9 mouse cellular contexts compared by ENCODE assay signal in the genomic region with DNA sequence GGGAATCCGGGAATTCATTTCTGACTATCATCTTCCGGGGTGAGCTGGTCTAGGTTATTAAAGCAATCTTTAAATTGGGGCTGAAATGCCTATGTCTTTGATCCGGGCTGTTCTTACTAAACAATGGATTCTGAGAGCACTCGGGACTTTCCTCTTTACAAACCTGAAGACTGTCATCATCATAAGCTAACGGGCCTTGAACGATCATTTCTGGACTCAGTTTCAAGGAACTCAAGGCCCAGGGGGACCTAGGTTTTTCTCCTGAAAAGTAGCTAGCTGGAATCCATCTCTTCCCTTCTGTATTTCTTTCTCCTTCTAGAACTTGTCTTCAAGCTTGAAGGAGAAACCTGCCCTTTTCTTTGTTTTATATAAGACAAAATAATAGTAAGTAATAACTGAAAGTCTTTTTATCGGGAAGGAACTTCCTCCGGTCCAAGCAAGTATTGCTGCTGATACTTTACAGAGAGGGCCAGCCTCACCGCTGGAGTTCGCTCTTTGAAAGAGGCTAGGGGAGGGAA. TPM values are rescaled to one million over a fixed set of nuclear protein-coding genes. Genes with fewer than 3 reads are reported as not detected.
DNase-seq lines count a peak whose midpoint lies in the region; ATAC-seq and TF ChIP-seq lines count a peak whose summit lies in the region.
"Had no signal": no experiment of that assay in that cellular context is flagged by ENCODE, and none has a peak within 500 bp of the region (broad histone marks: within the 10 kb centered on the region; RNA-seq: fewer than 3 reads in every experiment).

No protein-coding gene starts in this region.

- H3K9ac ChIP-seq in liver, embryonic 11.5 days (ENCODE audit: low read depth, low read length) = peak overlapping the region; percentile 98
- H3K9ac ChIP-seq in stomach, embryonic 16.5 days (ENCODE audit: low read length) = peak overlapping the region; percentile 77

- 19% methylated on average over 10 of the region's 10 CpGs for WGBS in liver, embryonic 11.5 days
- WGBS in stomach, embryonic 16.5 days = 30% methylated on average over 10 of the region's 10 CpGs

- no peak for ATAC-seq in erythroblast, adult 5-6 weeks (replicated peaks; ENCODE audit: low FRiP score, poor library complexity, severe bottlenecking)
- no peak for ATAC-seq in liver, embryonic 11.5 days (replicated peaks; ENCODE audit: low FRiP score)
- ATAC-seq in stomach, embryonic 16.5 days (ENCODE audit: insufficient read depth, low FRiP score) = no peak

- no peak for TF ChIP-seq CTCF in testis, adult 2 months (IDR thresholded peaks at IDR 0.05; ENCODE audit: control insufficient read depth, insufficient read depth, insufficient replicate concordance, low read depth, low read length)

- H3K4me3 ChIP-seq in erythroblast, embryonic 14.5 days (replicated peaks) = peak overlapping the region; percentile 93
- peak overlapping the region; percentile 35 for H3K4me3 ChIP-seq in testis, adult 2 months (ENCODE audit: control insufficient read depth, low read depth, low read length)
- H3K4me3 ChIP-seq in liver, embryonic 11.5 days (ENCODE audit: low read depth, low read length) = peak overlapping the region; percentile 91
- peak overlapping the region; percentile 63 for H3K4me3 ChIP-seq in stomach, embryonic 16.5 days (replicated peaks; ENCODE audit: low read length)

- no peak for TF ChIP-seq POLR2A in testis, adult 2 months (IDR thresholded peaks at IDR 0.05; ENCODE audit: control insufficient read depth, low read depth, low read length)

- H3K36me3 ChIP-seq in erythroblast, embryonic 14.5 days (ENCODE audit: control insufficient read depth) = peaks cover 96% of the 10 kb centered on the region
- no peaks in the 10 kb centered on the region for H3K36me3 ChIP-seq in testis, adult 2 months (ENCODE audit: control insufficient read depth, insufficient read depth, low read length)
- peaks cover 10% of the 10 kb centered on the region for H3K36me3 ChIP-seq in liver, embryonic 11.5 days (ENCODE audit: control insufficient read depth, insufficient read depth, low read length)
- no peaks in the 10 kb centered on the region for H3K36me3 ChIP-seq in stomach, embryonic 16.5 days (ENCODE audit: control insufficient read depth, insufficient read depth, low read length)

- H3K9me3 ChIP-seq in erythroblast, embryonic 14.5 days (ENCODE audit: control insufficient read depth, low read length) = no peaks in the 10 kb centered on the region
- H3K9me3 ChIP-seq in liver, embryonic 11.5 days (ENCODE audit: control insufficient read depth, low read length) = no peaks in the 10 kb centered on the region
- no peaks in the 10 kb centered on the region for H3K9me3 ChIP-seq in stomach, embryonic 16.5 days (replicated peaks; ENCODE audit: control insufficient read depth, low read length)

- H3K27me3 ChIP-seq in erythroblast, embryonic 14.5 days (ENCODE audit: control insufficient read depth) = peaks cover 11% of the 10 kb centered on the region; the same call in 1 of the 2 replicates
- no peaks in the 10 kb centered on the region; the same call in 1 of the 2 replicates for H3K27me3 ChIP-seq in testis, adult 2 months (ENCODE audit: control insufficient read depth, insufficient read depth, low read length)
- H3K27me3 ChIP-seq in liver, embryonic 11.5 days (replicated peaks; ENCODE audit: control insufficient read depth, insufficient read depth, low read length) = peaks cover 3% of the 10 kb centered on the region; the same call in 1 of the 2 replicates
- H3K27me3 ChIP-seq in stomach, embryonic 16.5 days (ENCODE audit: control insufficient read depth, insufficient read depth, low read length) = peaks cover 25% of the 10 kb centered on the region

- H3K4me2 ChIP-seq in liver, embryonic 11.5 days = peak overlapping the region; percentile 83
- H3K4me2 ChIP-seq in stomach, embryonic 16.5 days (ENCODE audit: low read depth, low read length) = peak overlapping the region; percentile 97

- H3K4me1 ChIP-seq in erythroblast, embryonic 14.5 days (ENCODE audit: control insufficient read depth) = peaks cover 86% of the 10 kb centered on the region
- peaks cover 12% of the 10 kb centered on the region; the same call in 1 of the 2 replicates for H3K4me1 ChIP-seq in testis, adult 2 months (ENCODE audit: control insufficient read depth, insufficient read depth, low read length)
- peaks cover 31% of the 10 kb centered on the region for H3K4me1 ChIP-seq in liver, embryonic 11.5 days (replicated peaks; ENCODE audit: control insufficient read depth, insufficient read depth, low read length)
- 0 out of 2 replicates have a peak, but pooled peaks cover 11% of the 10 kb centered on the region for H3K4me1 ChIP-seq in stomach, embryonic 16.5 days (ENCODE audit: control insufficient read depth, insufficient read depth, low read length)

- DNase-seq in testis, postnatal 14 days (ENCODE audit: low spot score) = no peak
- DNase-seq in liver, embryonic 11.5 days (ENCODE audit: low spot score) = no peak
- no peak for DNase-seq in layer of hippocampus, adult 18-20 months (ENCODE audit: low spot score in 2 of 2)
- no peak for DNase-seq in cerebellum, adult 9-10 months

- H3K27ac ChIP-seq in testis, adult 2 months (ENCODE audit: control insufficient read depth, insufficient read depth, low read depth, low read length) = no peak overlapping the region
- H3K27ac ChIP-seq in liver, embryonic 11.5 days (ENCODE audit: low read depth, low read length) = peak overlapping the region; percentile 93
- peak overlapping the region; percentile 37 for H3K27ac ChIP-seq in stomach, embryonic 16.5 days (ENCODE audit: low read length)

RNA-seq across cellular contexts. Expression of a gene that starts 11.2 kb away (rescaled TPM):
- polyA plus RNA-seq in erythroblast, embryonic 14.5 days (2012) = 141 and 161 TPM in 2 replicates
- 827 TPM in 2 replicates for total RNA-seq in erythroblast, adult 5-6 weeks (2015; ENCODE audit: low replicate concordance)
- total RNA-seq in erythroblast, adult 5-6 weeks (2017; ENCODE audit: low replicate concordance) = 564 and 619 TPM in 2 replicates
- 4.7 and 5.9 TPM in 2 replicates for polyA plus RNA-seq in testis, adult 2 months (2012; rRNA removed)
- 185 and 191 TPM in 2 replicates for polyA plus RNA-seq in liver, embryonic 11.5 days (2014; fragmentation: Nextera tagmentation; extraction: Ambion mirVana)
- 14.7 and 17.6 TPM in 2 replicates for polyA plus RNA-seq in stomach, embryonic 16.5 days (2015; fragmentation: Nextera tagmentation; extraction: Ambion mirVana)
- 10 to 100 TPM; 19.0 to 19.8 TPM for total RNA-seq in layer of hippocampus, adult 18-20 months (2021)

RNA-seq across cellular contexts. Expression of a gene that starts 58.5 kb away (rescaled TPM):
- polyA plus RNA-seq in erythroblast, embryonic 14.5 days (2012) = 0.70 and 0.79 TPM in 2 replicates
- total RNA-seq in erythroblast, adult 5-6 weeks (2015; ENCODE audit: low replicate concordance) = 97.2 and 111 TPM in 2 replicates
- total RNA-seq in erythroblast, adult 5-6 weeks (2017; ENCODE audit: low replicate concordance) = 115 and 124 TPM in 2 replicates
- 20.7 and 27.4 TPM in 2 replicates for polyA plus RNA-seq in testis, adult 2 months (2012; rRNA removed)
- polyA plus RNA-seq in liver, embryonic 11.5 days (2014; fragmentation: Nextera tagmentation; extraction: Ambion mirVana) = 75.0 and 85.9 TPM in 2 replicates
- polyA plus RNA-seq in stomach, embryonic 16.5 days (2015; fragmentation: Nextera tagmentation; extraction: Ambion mirVana) = 64.2 and 65.7 TPM in 2 replicates
- total RNA-seq in layer of hippocampus, adult 18-20 months (2021) = 10 to 100 TPM; 43.3 to 46.4 TPM

RNA-seq across cellular contexts. Expression of a gene that starts 59.2 kb away (rescaled TPM):
- not detected in 2 replicates for polyA plus RNA-seq in erythroblast, embryonic 14.5 days (2012)
- total RNA-seq in erythroblast, adult 5-6 weeks (2015; ENCODE audit: low replicate concordance) = 6.1 and 10.4 TPM in 2 replicates
- total RNA-seq in erythroblast, adult 5-6 weeks (2017; ENCODE audit: low replicate concordance) = not detected in 2 replicates
- 50.4 and 58.4 TPM in 2 replicates for polyA plus RNA-seq in testis, adult 2 months (2012; rRNA removed)
- 3.2 and 3.5 TPM in 2 replicates for polyA plus RNA-seq in liver, embryonic 11.5 days (2014; fragmentation: Nextera tagmentation; extraction: Ambion mirVana)
- polyA plus RNA-seq in stomach, embryonic 16.5 days (2015; fragmentation: Nextera tagmentation; extraction: Ambion mirVana) = 2.0 and 2.2 TPM in 2 replicates
- total RNA-seq in layer of hippocampus, adult 18-20 months (2021) = not detected
- total RNA-seq: left cerebral cortex, adult 18-20 months had no signal

Comparison
In these comparisons a context has a peak if more than half of its experiments do, and no peak if none do; other contexts are left out.
1. H3K4me3 ChIP-seq: peak in every context shown above with its lines; median percentile 93 in erythroblast, embryonic 14.5 days; 91 in liver, embryonic 11.5 days; 63 in stomach, embryonic 16.5 days; 35 in testis, adult 2 months.
2. RNA of a gene that starts 58.5 kb away (polyA plus RNA-seq): 75.0 to 85.9 TPM in liver, embryonic 11.5 days, 64.2 to 65.7 TPM in stomach, embryonic 16.5 days and 20.7 to 27.4 TPM in testis, adult 2 months; 0.70 to 0.79 TPM in erythroblast, embryonic 14.5 days; every median in the first group is over 10 times any median in the second.
3. RNA of a gene that starts 59.2 kb away (polyA plus RNA-seq): 50.4 to 58.4 TPM in testis, adult 2 months; 3.2 to 3.5 TPM in liver, embryonic 11.5 days, 2.0 to 2.2 TPM in stomach, embryonic 16.5 days and not detected in erythroblast, embryonic 14.5 days; every median in the first group is over 10 times any median in the second.